Mouse (Mus musculus) T-helper 2 cell (primary cell): ENCODE measurements around the gene Oip5.
"Not testable (repeated sequence)": the region's sequence is repeated elsewhere in the genome, so short reads cannot be mapped to it uniquely, and the experiment has no call there.

Experiments used
- in situ Hi-C: fragments of 300-600 bp; cut with MboI, MseI; formaldehyde crosslinking; loops from one replicate; pipeline ENCODE4 v1.15.1; 2025; ENCODE audit warnings: high pct_unique_total_duplicates

Gene Oip5

DNA sequence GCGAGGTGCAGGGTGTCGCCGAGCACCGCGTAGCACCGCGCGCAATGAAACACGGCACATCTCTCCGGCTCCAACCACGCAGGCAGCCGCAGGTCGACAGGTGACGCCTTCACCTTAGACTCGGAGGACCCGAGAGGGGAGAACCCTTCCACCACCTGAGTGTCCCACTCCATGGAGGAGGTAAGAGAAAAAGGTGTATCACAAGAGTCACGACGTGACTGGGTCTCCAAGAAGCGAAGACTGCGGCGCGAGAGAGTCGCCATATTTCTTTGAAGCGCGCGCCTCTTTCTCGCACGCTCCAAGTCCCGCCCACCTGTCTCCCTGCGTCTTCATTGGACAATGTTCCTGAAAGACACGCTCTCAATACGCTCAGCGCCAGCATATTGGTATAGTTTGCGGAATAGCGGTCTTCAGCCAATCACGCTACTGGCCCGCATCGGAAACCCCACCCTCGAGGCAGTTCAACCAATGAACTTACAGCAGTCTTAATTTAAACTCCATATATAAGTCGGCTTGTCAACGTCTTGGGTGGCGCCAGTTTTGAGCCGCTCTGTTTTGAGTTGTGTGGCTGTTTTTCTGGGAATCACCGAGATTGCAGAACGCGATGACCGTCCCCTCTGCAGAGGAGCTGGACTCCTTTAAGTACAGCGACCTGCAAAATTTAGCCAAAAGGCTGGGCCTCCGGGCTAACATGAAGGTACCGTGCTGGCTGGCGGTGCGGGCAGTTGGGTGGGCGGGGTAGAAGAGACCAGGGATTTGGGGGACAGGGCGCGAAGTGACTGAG is at the start of gene Oip5, which contains the start of gene Nusap1:
Gene Oip5 (minus strand): TSS at position 271 of the 784 bp plus-strand sequence.
Gene Nusap1 (plus strand): TSS at position 100 of the 784 bp plus-strand sequence.
- in situ Hi-C loops, result no loop called here

DNA sequence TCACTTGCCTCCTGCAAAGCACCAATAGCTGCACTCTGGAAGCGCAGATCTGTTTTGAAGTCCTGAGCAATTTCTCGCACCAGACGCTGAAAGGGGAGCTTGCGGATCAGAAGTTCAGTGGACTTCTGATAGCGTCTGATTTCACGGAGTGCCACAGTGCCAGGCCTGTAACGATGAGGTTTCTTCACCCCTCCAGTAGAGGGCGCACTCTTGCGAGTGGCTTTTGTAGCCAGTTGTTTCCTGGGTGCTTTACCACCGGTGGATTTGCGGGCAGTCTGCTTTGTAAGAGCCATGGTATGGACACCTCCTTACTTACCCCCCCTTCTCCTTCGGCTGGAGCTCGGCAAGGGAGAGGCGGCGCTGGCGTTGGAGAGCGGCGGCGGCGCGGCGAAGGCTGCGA is 47.5 kb upstream of the Oip5 start:
- in situ Hi-C loops, result not testable (repeated sequence)

DNA sequence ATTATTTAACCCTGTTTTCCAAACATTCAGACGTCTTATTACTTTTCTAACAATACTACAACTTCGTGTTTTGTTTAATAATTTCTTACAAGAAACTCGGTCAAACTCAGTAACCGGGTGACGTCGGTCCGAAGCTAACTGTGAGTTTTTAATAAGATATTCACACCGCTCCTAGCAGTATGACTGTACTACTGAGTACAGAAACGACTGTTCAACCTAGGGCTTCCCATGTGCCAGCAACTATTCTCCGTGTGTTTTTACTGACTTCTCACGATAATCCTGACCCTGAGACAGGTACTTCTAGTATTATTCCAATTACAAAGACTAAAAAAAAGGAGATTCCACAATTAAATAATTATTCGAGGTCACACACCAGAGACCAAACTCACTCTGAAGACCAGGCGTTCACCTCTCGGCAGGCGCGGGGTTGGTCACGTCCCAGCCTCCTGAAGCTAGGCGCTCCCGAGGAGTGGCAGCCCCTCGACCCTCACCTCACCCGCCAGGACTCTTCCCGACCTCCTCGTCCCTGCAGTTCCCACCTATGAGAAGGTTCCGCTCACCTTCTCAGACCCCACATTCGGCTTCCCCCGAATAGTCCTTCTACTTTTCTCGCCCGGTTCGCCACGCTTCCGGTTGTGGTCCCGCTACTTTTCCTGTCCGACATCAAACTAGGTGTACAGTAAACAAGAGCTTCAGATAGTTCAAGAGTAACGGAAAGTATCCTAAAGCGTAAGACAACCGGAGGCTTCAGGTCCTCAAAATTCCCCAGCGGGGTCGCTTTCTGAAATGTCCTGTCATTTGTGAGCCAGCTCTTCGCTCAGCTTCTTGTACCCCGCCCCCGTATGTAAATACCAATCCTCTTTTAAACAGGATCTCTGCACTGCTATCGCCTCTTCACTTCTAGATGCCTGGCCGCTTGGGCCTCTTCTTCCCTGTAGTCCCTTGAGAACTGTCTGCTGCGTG is 44.2 kb upstream of the Oip5 start, which contains the start of gene Ndufaf1:
Gene Ndufaf1 (minus strand): TSS at position 608 of the 963 bp plus-strand sequence.
- in situ Hi-C loops, result no loop called here

DNA sequence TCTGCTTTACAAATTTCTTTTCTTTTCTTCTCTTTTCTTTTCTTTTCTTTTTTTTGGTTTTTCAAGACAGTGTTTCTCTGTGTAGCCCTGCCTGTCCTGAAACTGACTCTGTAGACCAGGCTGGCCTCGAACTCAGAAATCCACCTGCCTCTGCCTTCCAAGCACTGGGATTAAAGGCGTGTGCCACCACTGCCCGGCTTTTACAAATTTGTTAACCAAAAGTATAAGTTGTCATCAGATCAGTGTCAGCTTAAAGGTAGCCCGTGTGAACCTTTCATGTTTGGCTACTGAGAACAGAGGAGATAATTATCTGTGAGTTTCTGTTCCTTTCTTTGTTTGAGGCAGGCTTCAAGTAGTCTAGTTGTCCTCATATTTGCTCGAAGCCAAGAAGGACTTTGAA is 26.0 kb upstream of the Oip5 start:
- in situ Hi-C loops, result no loop called here

DNA sequence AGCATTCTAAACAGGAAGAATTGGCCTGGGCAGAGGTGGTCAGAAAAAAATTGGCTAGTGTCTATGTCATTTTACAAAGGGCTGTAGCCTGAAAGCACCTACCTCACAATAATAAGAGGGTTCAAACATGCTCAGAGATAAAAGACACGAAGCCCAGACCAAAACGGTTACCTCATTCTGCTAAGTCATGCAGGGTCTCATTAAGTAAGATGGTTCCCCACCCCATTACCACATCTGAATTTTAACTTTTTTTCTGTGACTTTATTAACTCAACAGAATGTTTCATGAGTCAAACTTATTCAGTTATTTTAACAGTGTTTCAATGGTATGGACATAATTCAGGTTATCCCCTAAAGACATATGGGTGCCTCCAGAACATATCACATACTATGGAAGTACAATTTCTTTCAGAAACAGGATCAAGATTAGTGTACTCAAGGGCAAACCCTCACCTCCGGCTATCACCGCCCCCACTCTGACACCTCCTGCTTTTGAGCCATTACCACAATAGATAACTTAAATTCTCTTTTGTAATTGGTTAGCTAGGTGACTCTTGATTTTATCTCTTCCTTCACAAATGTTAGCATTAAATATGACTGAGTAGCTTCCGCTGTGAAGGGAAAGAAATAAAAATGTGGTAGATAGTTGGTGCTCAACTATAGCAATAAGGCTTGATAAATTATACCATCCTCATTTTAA is 23.1 kb upstream of the Oip5 start:
- in situ Hi-C loops, result no loop called here

DNA sequence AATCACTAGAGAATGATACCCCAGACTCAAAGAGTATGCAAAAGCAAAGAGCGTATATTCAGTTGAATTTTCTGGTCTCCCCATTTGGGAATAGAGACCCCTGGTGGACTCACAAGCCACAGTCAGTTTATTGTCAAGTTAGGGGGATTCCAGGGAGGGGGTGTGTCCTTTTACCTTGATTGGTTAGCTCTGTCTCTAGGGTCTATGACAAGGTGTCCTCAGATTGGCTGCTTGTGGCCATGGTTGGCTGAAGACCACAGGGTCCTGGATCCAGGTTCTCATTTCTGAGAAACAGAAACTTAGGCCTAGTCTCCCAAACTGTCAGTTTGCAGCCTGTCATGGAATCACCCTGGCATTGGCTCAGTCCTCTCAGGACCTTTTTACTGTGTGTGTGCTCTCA is 18.5 kb upstream of the Oip5 start:
- in situ Hi-C loops, result no loop called here

DNA sequence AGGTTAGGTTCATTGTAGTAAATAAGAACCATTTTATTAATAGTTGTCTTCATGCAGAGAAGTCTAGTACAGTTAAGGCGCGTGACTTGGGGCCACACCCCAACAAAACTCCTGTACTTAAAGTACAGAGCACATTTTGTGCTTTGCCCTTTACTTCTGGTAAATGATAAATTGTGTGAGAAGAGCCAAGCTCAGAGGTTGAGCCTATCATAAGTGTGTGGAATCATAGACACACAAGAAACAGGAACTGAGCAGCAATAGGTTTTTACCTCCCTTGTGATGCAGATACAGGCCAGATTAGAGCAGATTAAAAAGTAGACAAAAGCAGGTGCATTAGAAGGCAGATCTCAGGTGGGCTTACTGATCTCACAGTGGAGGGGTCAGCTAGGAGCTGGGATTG is 3.0 kb upstream of the Oip5 start:
- in situ Hi-C loops, result no loop called here

DNA sequence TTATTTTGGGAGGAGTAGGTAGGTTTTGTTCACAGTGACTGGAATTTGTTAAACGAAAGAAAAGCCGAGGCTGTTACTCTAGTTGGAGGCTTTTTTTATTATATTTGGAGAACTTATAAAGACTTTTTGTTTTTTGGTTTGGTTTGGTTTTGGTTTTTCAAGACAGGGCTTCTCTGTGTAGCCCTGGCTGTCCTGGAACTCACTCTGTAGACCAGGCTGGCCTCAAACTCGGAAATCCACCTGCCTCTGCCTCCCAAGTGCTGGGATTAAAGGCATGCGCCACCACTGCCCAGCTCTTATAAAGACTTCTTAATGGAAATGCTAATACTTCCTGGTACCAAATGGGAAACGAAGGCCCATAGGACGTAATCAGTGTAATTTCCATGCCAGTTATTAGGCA is 733 bp upstream of the Oip5 start:
- in situ Hi-C loops, result not testable (repeated sequence)

DNA sequence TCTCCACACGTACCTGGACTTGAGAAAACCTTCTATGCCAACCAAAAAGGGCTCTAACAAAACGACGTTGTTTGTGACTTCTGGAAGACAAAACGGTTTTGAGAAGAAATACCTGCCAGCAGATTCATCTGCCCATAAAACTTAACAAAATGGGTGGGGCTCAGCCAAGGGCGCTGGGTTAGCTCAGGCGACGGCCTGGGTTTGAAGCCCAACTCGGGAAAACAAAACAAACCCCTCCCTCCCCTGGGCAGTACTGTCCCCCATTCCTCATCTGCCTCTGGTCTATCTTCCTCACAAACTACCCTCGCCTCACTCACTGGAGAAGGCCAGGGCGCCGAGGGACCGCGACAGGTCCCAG is 449 bp downstream of the Oip5 start:
- in situ Hi-C loops, result no loop called here

DNA sequence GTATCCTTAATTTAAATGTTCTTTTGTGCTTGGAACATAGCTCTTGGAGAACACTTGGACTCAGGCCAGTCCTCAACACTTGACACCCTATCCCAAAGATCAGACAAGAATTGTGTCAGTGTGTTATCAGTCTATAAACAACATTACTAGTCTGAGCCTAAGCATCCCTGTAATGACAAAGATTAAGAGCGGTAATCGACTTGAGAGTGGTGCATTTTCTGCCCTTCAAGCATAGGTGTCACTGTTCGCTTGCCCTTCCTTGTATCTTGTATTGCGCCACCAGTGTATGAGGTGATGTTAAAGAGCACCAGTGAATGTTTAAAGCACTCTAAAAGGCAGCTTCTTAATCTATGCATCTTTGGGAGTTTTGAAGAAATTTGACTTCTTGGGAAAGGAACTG is 11.2 kb downstream of the Oip5 start:
- in situ Hi-C loops, result no loop called here

DNA sequence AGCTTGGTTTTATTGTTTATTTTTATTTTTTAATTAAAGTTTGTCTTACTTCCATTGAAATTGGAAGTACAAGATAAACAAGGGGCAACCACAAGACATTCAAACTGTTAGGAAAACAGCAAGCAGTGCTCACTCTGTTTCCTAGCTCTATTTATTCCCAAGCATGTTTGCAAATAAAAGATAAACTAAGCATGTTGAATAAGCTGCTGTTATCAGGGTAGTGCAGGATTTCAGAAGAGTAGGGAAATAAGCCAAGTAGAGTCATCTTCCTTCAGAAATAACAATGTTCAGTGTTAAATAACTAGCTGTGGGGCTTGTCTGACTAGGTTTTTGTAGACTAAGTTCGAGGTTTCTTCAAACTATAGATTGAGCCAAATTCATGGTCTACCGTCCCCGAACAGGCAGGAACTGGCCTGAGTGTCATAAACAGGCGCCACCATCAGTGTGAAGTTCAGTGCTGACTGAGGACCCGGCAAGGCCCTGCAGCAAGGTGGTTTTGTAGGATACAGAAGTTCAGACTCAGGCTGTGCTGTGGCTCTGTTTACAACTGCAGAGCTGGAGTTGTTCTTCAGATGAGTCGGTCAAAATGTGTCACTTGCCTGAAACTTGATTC is 12.8 kb downstream of the Oip5 start:
- in situ Hi-C loops, result no loop called here

DNA sequence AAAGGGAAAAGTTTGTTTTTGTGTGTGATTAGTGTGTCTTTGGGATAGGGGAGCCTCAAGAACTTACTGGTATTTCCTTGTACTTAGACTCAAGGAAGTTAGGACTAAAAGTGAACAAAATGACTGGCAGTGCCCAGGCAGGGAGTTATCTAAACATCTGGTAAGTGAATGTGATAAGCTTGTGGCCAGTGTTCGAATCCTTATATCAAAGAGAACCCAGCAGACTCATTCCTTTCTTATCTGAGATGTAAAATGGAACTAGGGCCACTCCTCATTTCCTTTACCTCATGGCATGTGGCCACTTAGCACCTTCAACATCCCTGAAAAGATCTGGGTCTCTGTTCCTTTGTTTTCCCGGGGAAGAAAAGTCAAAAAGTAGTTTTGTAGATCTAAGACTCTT is 14.4 kb downstream of the Oip5 start:
- in situ Hi-C loops, result no loop called here

DNA sequence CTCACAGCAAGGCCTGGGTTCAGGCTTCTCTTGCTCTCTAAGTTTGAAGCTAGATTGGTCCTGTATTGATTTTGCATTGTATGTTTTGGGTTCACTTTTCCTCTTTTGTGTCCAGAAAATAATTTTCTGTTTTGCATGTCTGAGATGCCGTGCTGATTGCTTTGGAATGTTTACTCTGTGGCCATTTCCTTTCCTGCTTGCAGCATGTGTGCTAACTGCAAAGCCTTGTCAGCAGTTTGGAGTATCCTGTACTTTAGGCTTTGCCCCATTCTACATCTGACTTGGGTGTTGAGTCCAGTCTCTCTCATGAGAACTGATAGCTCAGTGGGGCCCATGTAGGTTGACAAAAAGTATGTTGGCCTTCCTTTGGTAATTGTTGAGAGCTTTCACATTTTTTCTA is 15.8 kb downstream of the Oip5 start:
- in situ Hi-C loops, result no loop called here

DNA sequence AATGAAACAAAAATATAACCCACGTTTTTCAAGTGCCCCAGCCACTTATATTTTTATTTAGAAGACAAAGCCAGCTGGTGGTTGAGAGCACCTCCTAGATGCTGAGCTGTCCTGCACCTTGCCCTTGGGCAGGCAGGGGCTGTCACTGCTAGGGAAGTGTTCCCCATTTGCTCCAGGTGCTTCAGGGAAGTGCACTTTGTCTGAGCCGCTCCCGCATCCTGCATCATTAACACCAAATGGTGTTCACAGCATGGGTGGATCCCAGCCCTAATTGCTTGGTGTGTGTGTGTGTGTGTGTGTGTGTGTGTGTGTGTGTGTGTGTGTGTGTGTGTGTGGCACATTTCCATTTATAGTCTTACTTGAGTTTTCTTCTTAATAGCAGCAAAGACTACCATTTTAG is 16.7 kb downstream of the Oip5 start:
- in situ Hi-C loops, result not testable (repeated sequence)

DNA sequence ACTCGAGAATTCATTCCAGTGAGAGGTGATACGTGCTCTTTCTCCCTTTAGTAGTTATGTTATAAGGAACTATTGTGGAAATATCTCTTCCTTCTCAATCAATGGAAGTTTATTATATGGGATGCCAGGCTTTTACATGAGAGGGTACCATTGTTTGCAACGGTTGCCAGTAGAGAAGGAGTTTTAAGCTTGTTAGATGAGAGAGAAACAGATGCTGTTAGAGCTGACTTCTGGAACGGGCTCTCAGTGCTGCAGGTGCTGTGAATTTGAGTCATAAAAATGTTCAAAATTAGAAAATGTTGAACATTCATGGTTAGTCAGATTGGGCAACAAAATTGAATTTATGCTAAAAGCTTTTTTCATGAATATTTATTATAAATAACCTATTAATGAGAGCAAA is 17.2 kb downstream of the Oip5 start:
- in situ Hi-C loops, result no loop called here

DNA sequence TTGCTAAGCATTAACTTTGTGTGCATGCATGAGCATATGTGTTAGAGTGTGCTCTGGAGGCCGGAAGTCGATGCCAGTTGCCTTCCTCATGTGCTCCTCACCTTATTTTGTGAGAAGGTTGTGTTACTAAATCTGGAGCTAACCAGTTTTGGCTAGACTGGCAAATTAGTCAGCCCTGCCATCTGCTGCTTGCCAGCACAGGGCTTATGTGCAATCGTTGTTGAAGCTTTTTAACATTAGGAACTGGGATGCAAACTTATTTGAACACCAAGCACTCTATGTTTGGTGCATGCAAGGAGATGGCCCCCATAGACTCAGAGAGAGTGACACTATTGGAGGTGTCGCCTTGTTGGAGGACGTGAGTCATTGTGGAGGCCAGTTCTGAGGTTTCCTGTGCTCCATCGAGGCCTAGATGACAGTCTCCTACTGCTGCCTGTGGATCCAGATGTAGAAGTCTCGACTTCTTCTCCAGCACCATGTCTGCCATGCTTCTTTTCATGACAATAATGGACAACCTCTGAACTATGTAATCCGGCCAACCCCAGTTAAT is 21.4 kb downstream of the Oip5 start:
- in situ Hi-C loops, result no loop called here

DNA sequence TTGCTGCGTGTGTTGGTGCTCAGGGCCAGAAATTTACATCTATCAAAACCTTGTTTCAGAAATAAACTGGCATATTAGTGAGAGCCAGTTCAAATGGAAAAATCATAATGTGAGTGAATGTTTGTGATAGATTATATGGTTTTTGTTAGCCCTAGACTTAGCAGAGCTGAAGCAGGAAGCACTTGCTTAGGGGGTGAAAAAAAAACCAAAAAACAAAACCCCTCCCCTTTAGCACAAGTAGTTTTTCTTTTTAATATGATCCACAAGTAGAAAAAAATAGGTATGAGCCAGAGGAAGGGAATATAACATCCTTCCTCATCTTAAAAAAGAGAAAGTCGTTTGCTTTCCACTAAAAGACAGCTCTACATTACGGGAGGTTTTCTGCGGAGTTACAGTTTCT is 23.0 kb downstream of the Oip5 start:
- in situ Hi-C loops, result no loop called here

DNA sequence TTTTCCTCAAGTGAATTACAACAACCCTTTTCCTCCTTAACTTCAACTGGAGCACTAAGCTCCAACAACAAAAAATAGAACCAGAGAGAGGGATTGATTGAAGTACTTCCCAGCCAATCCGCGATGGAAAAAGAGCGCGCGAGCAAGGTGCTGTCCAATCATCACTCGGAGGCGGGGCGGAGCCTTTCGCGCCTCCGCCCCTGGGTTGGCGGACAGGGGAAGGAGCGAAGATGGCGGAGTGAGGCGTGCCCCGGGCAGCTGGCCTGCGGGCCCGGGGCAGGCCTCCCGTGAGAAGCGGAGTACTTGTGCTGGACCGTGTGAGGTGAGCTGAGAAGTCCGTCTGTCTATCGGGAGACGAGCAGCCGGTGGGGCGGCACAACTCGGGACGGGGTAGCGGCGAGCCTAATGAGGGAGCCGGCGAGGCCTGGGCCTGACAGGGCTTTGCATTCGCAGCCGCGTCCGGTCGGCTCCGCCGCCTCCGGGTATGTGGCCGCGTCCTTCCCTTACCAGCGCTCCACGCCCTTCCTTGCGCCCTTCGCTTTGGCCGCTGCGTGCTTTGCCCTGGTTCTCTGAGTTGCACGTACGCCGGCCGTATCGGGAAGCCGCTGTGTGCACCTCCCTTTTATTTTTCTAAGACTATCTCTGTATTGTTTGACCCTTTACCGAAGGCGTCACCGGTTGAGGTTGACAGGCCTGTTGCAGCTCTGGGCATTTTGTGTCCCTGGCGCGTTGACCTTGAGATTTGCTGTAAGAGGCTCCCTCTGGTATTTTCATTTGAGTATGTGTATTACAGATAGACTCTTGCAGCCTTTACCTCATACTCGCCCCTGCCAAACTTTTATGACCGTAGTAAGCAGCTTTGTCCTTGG is 23.9 kb downstream of the Oip5 start:
- in situ Hi-C loops, result no loop called here

DNA sequence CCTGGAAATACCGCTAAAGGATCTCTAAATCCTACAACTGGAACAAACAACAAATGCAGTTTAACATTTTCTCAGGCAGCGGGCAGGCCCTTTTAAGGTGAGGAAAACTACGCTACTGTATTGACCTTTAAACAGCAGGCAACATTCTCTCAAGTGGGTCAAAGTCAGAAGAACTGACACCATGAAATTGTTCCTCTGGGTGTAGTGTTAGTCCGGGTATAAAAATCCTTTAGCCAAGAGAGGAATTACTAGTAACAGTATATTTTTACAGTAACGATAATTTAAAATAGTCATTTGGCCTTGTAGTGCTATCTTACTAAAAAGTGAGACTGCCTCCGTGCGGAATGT is 24.5 kb downstream of the Oip5 start:
- in situ Hi-C loops, result no loop called here

DNA sequence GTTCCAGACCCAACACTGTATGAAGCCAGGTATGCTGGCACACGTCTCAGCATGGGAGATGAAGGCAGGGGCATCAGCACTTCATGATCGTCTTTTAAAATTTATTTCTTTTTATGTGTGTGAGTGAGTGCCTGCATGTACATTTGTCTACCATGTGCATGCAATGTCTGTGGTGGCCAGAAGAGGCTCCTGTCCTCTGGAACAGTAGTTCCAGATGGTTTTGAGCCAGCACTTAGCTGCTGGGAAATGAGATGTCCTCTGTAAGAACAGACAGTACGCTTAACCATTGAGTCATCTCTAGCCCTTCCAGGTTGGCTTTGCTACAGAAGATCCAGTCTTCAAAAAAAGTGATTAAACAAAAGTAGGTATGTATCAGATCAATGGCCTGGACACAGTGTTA is 27.0 kb downstream of the Oip5 start:
- in situ Hi-C loops, result no loop called here

DNA sequence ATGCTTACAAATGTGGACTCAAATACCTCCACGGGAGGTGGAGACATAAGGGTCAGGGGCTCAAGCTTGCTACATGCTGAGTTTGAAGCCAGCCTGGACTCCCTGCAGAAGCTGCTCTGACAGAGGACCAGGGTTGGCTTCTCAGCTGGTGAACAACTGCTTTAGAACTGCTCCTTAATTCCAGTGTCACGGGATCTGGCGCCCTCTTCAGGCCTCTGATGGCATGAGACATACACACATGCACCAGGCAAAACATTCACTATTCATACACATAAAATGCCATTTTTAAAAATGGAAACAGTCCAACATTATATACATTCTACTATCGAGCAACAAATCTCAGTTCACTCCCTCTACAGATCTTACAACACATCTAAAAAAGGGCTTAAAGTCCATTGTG is 30.9 kb downstream of the Oip5 start:
- in situ Hi-C loops, result no loop called here
